Mouse (Mus musculus) erythroid progenitor cell, adult 5-6 weeks (primary cell): ENCODE measurements around the gene Kpna2. TPM values are rescaled to one million over a fixed set of nuclear protein-coding genes. Genes with fewer than 3 reads are reported as not detected.
A peak's percentile ranks its signal among the peaks of the same experiment; 100 is the strongest.

Experiments used
- ATAC-seq: replicated peaks from 2 replicates; pipeline ENCODE4 v1.8.0; 2016; ENCODE audit warnings: moderate number of reproducible peaks, mild to moderate bottlenecking, moderate TSS enrichment, inconsistent platforms; ENCODE audit not compliant: poor library complexity, low FRiP score, severe bottlenecking
- total RNA-seq, 2 experiments: library from RNA; stranded (forward) in 1 of 2; stranded (reverse) in 1 of 2; fragments of 150-400 nt in 1 of 2; fragments of 186-747, 209-891 nt in 1 of 2; gene quantifications; 2 replicates each; pipeline versions ENCODE4 v1.2.3 to v1.2.4; 2015 to 2017; ENCODE audit warnings: low replicate concordance in 2 of 2

Kpna2 gene
- 456 and 494 TPM in 2 replicates for total RNA-seq (2015; ENCODE audit: low replicate concordance)
- total RNA-seq (2017; ENCODE audit: low replicate concordance) = 286 and 365 TPM in 2 replicates

DNA sequence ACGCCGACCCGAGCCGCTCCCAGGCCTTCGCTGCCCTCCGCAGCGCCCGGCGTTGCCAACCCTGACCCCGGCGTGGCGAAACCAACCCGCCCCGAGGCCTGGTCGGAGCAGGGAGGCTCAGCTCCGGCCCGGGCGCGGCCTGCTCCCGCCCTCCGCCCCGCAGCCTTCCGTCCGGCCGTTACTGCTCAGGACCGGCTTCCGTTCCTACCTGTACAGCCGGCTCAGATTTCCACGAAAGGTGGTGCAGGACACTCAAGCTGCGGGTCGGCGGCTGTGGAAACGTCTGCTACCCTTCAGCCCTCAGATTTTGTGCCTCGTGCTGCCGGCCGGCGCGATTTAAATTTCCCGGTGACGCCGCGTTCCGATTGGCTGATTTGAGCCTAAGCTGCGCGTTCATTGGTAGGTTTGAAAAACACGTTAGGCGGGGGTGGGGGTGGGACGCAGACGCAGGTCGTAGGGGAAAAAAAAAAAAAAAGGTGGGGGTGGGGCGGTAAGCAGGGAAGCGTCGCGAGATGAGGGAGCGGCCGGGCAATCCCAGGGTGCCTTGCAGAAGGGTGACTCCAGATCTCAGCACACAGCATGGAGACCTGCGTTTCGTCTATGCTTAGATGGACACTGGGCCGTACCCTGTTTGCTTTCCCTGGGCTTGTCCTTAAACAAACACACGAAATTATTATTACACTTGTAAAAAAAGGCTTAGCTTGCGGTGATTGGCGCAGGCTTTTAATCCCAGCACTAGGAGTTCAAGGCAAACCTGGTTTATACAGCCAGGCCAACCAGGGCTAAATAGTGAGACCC is at the start of gene Kpna2:
TSS of gene Kpna2 (minus strand) at position 391 of the 798 bp plus-strand sequence.
- peak; percentile 90 for ATAC-seq

DNA sequence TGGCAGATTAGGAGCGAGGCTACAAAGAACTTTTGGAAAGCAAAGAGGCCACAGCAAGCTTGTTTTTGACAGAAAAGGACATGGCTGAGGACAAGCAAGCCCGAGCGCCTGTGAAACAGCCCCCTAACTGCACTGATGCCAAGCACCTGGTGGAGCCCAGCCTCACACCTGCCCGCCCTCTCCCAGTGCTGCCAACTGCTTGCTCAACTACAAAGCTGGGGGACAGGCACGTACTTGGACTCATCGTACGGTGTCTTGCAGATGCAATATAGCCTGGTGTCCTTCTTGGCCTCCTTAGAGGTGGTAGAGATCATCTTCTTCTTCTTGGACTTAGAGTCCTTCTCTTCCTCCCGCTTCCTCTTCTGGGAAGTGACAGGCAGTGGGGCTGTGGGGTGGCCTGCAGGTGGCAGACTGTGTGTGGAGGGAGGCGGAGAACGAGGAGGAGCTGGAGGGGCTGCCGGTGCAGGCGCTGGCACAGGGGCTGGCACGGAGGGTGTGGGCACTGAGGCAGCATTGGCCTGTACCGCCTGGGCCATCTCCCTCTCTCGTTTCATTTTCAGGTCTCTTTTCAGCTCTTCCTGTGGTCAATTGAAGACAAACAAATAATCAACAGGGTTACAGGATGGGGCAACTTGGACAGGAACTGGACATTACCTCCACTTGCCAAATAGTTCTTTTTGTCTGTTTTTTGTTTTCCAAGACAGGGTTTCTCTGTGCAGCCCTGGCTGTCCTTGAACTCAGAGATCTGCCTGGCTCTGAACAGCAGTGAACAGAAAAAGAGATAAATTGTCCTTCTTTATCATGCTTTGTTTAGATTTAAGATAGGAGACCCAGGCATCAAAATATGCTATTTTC is 47.7 kb upstream of the Kpna2 start:
- ATAC-seq = no peak

DNA sequence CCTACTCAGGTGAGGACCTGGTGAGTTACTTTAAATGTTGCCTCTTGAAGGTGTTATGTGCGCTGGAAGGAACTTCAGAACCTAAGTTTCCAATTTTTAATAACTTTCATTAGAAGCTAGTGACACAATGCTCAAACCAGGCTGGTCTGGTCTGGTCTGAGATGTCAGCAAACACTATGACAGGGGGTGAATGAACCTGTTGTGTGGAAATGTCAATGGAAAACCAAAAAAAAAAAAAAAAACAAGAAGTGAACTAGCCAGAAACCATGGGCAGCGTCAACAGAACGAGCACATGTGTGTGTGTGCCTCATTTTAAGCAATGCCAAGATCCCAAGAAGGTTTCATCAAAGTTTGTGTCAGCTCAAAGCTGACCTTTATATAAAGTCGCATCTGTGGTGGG is 46.2 kb upstream of the Kpna2 start:
- ATAC-seq = no peak

DNA sequence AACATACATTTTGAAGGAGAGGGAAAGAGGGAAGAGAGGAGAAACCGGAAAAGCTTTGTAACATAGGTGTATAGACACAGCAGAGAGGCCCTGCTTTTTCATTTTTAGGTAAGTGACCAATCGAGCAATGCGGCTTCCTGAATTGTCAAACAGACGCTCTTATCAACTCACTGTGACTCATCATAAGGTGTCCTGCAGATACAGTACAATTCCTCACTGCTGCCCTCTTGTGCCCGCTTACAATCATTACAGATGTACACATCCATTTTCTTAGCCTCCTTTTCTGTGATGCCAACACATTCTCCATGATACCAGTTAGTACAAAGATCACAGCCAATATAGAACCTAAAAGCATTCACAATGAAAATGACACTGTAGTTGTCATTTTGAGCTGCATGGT is 45.0 kb upstream of the Kpna2 start:
- ATAC-seq = peak; percentile 93

DNA sequence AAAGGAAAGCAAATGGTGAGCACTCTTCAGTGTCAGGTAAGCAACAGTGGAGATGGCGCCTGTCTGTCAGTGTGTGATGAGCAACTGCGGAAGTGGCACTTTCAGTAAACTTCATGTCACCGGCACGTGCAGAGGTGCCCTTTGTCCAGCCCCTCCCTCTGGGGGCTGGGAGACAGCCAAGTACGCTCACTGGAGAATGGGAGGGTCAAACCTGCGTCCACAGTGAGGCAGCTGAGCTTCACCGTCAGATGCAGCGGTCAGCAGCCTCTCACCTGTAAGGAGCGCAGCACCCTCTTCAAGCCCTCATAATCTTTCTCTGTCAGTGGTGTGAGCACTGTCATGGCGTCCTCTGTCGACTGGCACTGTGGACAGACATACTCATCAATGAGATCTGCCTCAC is 44.0 kb upstream of the Kpna2 start:
- ATAC-seq = no peak

DNA sequence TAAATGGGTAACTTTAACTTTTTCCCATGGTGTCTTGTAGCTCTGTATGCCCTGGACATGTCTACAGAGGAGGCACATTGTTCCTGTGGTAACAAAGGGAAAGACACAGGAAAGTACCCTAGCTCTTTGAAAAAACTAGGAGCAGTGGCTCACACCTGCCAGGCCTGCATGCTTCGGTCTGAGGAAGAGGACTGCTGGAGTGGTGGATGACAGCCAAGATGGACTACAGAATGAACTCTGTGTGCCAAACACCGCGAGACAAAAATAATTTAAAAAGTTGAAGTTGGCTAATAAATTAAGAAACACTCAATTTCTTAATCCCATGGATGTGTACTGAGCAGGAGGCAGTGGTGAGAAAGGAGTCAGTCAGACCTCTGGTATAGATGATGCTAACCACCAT is 42.1 kb upstream of the Kpna2 start:
- no peak for ATAC-seq

DNA sequence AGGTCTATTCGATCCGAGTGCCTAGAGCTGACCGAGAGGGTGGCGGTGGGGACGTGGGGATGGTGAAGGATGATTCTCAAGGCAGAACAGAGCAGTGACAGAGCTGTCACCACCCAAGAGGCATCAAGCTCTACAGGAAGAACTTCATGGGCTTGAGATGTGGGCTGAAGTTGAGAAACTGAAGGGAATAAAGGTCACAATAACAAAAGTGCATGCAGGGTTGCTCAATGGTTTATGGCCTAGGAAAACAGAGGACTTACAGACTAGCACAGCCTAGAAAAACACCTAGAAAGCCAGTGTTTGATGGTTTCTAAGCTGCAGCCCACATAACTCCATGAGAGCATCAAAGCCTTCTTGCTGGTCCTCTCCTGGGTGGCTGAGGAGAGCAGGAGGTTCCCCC is 40.1 kb upstream of the Kpna2 start:
- no peak for ATAC-seq

DNA sequence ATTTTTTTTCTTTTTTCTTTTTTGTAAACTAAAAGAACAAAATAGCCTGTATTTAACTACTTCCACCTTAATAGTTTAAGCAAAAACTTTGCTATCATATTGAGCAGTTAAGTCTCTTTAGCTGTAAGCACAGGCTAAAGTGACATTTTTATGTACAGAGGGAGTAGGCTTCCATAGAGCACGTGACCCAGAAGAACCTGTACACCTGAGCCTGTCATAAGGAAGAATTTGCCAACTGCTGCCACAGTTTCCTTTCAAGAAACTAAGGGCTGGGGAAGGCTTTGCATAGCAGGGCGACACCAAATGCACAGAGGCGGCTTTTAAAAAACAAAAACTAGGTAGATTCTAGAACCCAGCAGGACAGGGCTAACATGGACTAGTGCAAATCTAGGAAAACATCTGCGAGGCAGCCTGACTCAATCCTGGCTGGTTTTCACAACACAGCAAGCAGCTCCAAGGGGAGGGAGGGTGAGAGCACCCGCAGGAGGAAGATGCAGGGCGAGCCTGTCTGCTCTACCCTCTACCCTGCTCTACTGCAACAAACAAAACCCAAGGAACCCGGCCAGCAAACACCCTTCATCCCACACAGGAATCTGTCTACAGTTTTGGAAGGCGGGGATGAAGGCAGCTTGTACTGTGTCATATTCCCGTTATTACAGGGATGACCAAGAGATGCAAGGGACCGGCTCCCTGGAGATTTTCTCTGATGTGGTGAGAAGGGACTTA is 34.9 kb upstream of the Kpna2 start:
- no peak for ATAC-seq

DNA sequence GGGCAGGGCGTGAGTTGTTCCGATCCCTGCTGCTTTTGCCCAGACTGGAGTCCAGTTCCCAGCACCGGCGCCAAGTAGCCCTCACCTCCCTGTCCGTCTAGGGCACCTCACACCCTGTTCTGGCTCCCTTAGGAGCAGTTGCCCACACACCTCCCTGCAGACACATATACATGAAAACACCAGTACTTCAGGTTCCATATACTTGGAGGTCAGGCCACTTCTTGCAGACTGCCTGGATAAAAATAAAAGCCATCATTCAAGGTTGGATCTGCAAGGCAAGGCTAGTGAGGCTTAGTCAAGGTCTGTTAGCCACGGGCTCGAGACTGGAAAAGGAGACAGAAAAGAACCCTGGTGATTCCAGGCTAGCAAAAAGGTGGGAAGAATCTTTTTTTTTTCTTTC is 32.3 kb upstream of the Kpna2 start:
- no peak for ATAC-seq

DNA sequence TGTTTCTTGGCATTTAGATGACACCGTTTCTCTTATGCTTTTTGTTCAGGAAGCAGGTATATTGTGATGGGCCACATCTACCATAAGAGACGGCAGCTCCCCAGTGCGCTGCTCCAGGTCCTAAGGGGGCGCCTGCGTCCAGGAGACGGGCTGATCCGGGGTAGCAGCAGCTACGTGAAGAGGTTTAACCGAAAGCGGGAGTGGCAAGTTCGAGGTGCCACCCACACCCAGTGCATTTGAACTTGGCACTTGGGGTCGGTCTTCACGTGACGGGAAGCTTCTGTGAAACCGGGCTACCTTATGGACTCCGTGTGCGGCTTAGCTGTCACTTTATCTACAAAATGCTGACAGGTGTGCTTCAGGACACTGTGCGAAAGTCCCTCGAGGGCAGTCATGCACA is 30.2 kb upstream of the Kpna2 start:
- no peak for ATAC-seq

DNA sequence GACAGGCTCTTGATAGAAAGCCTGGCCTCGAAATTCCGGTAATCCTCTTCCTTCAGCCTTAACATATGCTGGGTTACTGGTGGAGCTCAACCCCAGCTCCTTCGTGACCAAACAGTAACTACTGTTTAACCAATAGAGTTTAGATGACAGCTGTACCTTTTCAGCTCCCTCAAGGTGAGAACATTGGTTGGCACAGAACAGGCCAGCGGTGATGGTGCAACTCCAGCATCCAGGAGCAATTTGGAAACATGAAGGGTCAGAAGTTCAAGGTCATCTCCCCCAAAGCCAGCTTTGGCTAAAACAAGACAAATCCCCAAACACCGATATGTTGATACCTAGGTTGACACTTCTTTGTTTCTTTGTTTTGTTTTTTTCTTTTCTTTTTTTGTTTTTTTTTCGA is 29.4 kb upstream of the Kpna2 start:
- no peak for ATAC-seq

DNA sequence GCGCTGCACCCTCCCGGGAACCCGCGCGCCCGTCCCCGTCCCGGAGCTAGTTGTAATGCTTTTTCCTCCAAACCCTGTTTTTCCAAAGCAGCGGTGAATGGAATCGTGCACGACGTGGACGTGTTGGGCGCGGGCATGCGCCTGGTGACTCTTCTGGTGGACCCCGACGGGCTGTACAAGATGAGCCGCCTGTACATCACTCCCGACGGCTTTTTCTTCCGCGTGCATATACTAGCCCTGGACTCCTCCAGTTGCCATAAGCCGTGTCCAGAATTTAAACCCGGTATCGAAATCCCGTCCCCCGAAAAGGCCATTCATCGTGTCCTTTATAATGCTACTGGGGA is 28.9 kb upstream of the Kpna2 start:
- ATAC-seq = no peak

DNA sequence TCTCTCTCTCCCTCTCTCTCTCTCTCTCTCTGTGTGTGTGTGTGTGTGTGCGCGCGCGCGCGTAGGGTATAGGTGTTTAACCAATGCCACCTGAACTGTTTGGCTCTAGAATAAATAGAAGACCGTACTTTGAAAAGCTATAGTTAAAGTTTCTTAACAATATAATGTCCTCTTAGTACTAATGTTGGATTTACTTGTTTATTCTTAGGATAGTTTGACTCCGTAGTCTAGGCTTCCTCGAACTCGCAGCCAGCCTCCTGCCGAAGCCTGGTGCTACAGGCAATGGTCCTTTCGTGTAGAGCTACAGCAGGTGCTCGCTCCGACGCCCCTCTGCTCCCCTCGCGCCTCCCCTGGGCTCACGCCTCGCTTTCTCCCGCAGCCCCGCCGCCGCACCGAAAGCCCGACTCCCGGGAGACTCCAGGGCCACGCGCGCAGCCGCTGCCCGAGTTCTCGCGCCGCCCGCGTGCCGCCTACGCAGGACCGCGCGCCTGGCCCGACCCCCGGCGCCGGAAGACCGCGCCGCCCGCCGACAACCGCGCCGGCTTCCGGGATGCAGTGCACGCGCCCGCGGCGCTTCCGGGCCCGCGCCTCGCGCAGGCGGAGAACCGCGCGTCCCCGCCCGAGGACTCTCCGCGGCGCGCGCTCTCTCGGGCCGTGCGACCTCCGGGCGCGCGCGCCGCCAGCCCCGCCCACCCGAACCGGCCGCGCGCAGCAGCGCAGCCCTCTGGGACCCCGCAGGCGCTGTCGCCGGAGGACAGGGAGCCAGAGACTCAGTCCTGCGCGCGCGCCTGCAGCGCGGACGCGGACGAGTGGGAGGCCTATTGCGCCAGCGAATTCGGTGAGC is 28.3 kb upstream of the Kpna2 start:
- ATAC-seq = peak; percentile 68

DNA sequence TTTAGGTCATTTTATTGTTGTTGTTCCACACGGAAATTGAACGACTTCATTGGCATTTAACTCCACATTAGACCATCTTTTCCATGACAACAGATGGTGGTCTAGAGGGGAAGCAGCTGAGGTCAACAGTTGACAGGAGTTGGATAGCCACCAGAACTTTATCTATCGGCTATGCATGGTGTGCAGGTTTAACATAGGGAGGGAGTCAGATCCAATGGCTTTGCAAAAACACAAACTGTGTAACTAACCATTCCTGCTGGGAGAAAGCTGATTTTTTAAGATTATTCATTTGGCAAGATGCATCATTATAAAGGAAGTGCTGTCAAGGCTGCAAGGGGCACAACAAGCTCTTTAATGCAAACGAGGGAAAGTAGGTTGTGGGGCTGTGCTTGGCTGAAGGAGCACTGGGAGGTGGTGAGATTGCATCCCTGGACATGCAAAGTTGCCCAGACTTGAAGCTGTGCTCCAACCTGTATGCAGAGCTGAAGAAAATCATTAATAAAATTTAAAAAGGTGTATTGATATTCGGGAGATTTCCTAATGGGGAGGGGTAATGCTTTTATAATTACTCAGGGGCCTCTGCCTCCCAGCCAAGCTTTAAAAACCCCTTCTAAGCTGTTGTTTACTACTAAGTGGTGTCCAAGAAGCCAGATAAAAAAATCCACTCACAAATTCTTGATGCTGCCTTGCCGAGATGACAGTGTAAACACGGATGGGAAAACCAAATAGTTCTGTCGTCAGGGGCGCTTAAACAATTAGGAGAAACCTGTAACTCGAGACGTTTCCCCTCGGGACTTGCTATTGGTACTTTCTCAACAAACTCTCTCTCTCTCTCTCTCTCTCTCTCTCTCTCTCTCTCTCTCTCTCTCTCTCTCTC is 27.5 kb upstream of the Kpna2 start:
- ATAC-seq = no peak

DNA sequence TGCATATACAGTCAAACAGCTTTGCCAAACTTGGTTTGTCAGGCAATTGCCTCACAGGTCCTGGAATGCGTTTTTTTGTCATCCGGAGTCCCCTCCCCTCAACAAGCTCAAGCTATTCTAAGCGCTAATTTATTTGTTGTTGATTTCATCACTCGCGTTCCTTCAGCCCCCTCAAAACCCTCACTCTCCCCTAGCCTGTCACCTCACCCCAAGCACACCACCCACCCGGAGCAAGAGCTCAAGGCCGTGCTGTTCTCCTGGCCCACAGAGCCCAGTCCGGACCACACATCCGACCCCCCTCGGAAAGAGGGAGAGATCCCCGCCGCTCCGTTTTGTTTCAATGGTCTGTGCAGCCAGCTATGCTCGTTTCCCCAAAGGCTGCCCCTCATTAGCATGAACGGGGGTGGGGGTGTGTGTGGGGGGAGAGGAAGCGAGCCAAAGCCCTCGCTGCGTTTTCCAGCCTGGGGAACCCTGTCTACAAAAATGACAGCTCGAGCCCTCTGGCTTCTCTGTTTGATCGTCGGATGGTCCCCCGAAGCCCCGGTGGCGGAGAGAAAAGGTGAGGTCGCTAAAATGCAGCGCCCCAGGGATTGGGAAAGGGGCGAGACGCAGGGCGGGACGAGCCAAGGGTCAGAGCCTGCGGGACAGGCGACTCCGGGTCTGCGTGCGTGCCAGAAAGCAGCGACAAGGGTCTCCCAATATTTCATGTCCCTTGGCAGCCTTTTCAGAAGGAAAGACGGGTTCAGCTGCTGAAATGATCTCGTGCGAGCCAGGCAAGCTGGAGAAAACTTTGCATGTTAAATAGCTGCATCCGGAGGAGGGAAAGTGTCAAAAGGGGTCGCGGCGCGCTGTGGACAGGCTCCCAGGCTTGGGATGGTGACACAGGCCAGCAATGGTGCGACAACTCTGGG is 26.3 kb upstream of the Kpna2 start, which contains the start of gene 1810010H24Rik:
TSS of gene 1810010H24Rik (plus strand) at position 271 of the 911 bp plus-strand sequence.
- ATAC-seq = no peak

DNA sequence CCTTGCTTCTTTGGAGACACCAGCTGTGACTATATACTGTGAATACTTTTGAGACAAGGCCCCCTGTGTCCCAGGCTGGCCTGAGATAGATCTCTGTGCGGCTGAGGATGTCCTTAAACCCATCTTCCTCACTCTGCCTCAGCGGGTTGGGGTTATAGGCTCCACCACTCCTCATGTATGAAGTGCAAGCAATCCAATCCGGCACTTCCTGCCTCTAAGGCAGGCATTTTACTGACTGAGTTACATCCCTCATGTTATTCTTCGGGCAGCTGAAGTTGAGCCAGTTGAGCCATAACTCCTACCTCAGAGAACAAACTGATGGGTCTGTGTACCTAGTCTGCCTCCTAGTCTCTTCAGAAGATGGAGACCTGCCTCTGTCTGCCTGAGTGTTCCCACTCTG is 25.1 kb upstream of the Kpna2 start:
- ATAC-seq = no peak

DNA sequence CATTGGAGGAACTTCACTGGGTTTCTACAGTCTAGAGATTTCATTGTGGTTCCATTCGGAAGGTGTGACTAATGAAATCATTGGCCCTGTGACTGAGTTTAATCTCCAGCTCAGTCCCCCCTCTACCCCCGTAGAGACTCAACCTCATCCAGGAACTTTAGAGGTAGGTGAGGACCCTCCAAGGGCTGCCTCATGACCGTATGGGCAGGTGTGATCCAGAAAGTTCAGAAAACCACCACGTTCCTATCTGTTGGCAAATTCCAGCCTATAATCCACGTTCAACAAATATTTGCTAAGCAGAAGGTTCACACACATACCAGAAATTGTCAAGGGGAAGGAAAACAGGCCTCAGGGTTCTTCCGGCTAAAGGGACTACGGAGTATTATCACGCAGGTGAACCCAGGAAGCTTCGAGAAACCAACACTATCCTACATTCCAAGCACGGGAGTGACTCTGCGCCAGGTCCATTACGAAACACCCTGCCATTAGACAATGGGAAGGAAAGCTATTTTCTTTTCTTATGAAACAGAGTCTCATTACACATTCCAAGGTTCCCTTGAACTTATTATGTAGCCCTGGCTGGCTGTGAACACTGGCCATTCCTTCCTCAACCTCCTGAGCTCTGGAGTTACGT is 22.8 kb upstream of the Kpna2 start:
- no peak for ATAC-seq
